Mouse (Mus musculus) cerebellum, postnatal 14 days (tissue): ENCODE results near the gene Iqca.
A peak's percentile ranks its signal among the peaks of the same experiment; 100 is the strongest.

Experiments used
- DNase-seq, 2 experiments: peaks; one replicate each; pipeline ENCODE4 v3.0.0; 2021; ENCODE audit warnings: mixed read lengths in 2 of 2

Iqca gene

GRCm38 (mm10) chr1:90153099-90153744 lies at the start of gene Iqca:
Gene Iqca (minus strand): TSS chr1:90153401.
- peak; percentile 40 to 57 for DNase-seq

DNA sequence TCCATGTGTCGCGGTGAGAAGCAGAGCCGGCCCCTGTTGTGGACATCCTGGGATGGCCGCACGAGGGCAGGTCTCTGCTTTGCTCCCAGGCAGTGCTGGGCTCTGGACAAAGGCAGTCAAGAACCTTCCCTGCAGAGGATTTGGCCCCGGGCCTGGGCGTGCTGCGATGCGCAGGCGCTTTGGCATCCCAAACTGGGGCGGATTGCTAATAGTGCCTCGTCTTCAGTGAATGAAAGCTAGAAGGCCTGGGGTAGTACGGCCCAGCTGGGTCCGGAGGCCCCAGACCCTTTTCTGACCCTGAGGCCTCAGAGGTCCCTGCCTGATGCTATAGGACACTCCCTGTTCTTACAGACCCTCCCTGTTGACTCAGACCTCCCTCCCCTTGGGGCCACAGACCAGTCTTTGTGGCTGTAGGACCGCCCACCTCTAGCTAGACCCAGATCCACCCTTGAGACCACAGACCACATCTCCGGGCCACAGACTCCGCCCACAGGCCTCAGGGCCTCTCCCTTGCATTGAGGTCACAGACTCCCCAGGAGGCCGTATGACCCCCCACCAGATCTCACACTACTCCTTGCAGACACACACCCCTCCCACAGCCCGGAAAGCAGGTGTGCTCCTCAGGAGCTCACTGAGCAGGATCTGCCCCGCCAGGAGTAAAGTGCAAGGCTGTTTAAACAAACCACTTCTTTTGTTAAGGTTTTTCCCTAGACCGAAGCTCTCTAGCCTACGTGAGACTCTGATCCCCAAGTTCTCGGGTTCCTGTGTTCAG lies 49.2 kb upstream of the Iqca start:
- DNase-seq = peak; percentile 94 to 96

- no peak for DNase-seq
Observed at GRCm38 (mm10) chr1:90201655-90202054, 48.5 kb upstream of the Iqca start.

- DNase-seq = no peak
Observed at GRCm38 (mm10) chr1:90201246-90201645, 48.0 kb upstream of the Iqca start.

- no peak for DNase-seq
Observed at GRCm38 (mm10) chr1:90189046-90189445, 35.8 kb upstream of the Iqca start.

DNA sequence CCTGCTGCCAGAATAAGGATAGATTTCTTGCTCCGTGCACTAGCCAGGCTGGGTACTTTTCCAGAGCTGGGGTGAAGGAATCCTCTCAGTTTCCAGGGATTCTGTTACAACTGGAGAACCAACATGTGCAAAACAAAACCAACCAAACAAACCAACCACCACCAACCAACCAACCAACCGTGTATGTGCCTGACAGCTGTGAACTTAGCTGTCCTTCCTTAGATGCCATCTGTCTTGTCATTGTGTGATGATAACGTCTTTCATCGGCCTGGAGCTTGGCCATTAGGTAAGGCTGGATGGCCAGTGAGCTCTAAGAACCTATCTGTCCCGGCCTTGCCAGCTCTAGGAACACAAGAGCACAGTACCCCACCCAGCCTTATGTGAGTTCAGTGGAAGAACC lies 33.7 kb upstream of the Iqca start:
- DNase-seq = no peak

DNA sequence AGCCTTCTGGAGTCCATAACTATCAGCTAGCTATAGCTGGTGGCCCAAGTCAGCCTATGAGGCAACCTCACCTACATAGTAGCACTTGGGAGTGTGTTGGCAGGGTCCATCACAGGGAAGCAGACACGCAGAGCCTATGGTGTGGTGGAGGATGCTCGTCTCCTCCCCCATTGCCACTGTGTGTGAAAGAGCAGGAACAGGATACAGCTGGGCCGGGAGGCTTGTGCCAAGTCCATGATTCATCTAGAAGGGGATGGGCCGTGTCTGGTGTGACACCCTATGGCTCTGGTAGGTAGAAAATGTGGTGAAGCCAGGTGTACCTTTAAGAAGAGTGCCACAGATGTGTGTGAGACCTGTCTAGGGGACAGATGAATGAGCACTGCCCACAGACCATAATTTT lies 33.0 kb upstream of the Iqca start:
- DNase-seq = no peak

- no peak for DNase-seq
Observed at GRCm38 (mm10) chr1:90183602-90184001, 30.4 kb upstream of the Iqca start.

- no peak for DNase-seq
Observed at GRCm38 (mm10) chr1:90182521-90182920, 29.3 kb upstream of the Iqca start.

DNA sequence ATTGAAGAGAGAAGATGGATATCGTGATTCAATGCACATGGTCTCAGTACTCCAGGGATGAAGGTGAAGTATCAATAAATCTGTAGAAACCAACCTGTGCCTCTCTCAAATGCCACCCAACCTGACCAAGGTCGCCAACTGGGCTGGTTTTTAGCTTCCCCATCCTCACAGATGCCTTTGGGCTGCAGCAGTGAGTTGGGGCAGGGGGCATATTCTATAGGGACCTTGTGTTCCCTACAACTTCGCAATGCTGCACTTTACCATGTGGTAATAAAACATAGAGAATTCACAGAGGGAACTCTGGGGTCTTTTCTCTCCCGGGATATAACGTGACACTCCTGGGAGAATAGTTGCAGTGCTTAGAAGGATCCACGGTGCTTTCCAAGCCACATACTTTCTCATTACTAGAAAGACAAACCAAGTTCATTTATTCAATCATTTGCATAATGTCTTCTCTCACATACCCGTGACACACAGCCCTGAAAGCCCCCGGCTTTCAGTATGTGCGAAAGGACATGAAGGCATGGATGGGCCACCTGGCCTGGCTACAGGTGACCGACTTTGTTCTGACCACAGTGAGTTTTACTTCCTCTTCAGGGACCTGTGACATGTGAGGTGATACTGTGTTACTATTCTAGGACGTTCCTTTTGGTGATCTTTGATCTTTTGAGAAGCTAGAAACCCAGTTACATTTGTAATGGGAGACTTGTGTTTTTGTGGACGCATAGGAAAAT lies 27.9 kb upstream of the Iqca start:
- no peak for DNase-seq

DNA sequence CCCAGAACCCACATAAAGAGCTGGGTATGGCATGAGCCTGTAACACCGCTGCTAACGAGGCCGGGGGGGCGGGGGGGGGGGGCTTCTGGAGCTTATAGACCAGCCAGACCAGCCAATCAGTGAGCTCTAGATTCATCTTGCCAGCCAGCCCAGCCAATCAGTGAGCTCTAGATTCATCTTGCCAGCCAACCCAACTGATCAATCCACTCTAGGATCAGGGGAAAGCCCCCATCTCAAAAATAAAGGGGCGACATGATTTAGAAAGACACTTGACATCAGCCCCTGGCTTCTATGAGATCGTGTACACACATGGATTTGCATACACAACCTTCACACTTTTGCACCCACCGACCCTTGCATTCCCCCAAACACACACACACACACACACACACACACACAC lies 27.3 kb upstream of the Iqca start:
- no peak for DNase-seq

- no peak for DNase-seq
Observed at GRCm38 (mm10) chr1:90177978-90178377, 24.8 kb upstream of the Iqca start.

DNA sequence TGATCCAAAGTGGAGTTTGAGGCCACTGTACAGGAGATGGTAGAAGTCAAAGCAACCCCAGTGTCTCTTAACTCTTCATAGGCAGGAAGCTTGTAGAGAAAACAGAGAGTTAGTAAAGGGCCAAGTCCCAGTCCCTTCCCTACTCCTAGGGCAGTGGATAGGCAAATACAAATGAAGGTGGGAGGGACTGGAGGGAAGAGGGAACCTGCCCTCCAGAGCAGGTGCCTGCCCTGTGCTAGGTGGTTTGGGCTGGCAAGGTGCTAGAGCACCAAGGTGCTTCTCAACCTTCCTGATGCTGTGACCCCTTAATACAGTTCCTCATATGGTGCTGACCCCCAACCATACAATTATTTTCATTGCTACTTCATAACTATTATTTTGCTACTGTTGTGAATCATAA lies 24.4 kb upstream of the Iqca start:
- no peak for DNase-seq

- no peak for DNase-seq
Observed at GRCm38 (mm10) chr1:90176223-90176622, 23.0 kb upstream of the Iqca start.

DNA sequence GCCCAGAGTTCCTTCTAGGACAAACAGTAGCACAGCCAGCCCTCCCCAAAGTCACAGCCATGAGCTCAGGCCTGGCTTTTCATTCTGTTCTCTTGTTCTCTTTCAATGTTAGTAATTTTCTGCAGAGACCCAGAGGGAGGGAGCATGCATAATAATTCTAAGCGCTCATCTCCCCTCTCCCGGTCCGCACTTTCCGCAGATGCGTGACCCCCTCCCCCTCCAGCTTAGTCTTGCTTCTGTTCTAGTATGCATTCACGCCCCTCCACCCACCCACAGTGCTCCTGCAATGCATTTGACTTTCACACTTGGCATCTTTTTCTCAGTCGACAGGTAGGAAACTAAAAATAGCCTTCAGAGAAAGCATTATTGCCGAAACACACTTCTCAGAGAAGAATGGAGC lies 21.1 kb upstream of the Iqca start:
- DNase-seq = no peak

GRCm38 (mm10) chr1:90164319-90164718 lies 11.1 kb upstream of the Iqca start:
- DNase-seq = no peak

- no peak for DNase-seq
Observed at GRCm38 (mm10) chr1:90163161-90163560, 10.0 kb upstream of the Iqca start.

DNA sequence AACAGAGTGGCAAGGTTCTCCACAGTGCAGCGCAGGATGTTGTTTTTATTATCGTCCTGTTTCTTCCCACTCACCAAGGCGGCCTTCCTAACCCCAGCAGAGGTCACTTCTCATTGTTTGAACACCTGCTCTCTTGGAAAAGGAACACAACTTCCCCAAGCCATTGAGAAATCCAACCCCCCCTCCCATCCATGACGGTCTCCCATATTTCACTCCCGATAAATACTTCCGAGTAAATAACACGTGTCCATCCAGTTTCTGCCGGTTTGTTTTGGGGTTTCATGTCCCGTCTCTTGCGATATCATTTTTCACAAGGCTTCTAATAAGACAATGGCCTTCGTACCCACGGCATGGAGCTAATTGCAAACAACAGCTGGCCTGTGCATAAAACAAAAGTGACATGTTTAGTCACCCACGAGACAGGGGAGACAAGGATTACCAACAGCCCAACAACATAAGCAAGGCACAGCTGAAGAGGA lies 9.2 kb upstream of the Iqca start:
- DNase-seq = no peak

DNA sequence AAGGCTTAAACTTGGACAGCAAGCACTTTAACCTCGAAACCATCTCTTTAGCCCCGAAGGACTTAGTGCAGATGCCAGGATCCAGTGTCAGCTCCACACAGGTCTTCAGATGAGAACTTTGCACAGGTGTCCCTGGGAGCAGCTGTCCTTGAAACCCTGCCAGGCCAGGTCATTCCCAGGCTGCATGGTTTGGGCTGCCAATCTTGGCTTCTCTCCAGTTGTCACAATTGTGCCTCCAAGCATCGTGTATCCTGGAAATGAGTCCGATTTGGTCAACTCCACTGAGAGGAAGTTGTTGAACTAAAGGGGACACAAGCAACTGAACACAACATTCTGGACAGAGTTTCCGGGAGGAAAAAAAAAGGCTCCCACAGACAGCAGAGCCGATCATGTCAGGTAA lies 8.4 kb upstream of the Iqca start:
- peak in 1 of 2 experiments; percentile 20 for DNase-seq

DNA sequence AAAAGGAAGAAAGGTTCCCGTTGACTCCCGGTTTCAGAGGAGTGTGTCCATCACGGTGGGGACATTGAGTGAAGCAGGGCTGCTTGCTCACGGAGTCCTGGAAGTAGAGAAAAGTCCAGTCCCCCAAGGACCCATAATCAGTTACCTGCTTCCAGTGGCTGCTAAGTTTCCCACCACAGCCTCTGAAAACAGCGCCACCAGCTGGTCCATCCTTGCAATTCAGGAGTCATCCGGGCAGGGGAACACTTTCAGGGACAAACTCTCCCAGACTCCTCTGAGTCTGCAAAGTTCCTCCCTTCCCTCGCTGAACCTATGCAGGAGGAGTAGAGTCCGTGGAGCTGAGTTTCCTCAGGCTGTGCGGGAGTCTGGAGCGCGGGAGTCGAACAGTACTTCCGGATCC lies 6.7 kb upstream of the Iqca start:
- DNase-seq = peak in 1 of 2 experiments; percentile 26

DNA sequence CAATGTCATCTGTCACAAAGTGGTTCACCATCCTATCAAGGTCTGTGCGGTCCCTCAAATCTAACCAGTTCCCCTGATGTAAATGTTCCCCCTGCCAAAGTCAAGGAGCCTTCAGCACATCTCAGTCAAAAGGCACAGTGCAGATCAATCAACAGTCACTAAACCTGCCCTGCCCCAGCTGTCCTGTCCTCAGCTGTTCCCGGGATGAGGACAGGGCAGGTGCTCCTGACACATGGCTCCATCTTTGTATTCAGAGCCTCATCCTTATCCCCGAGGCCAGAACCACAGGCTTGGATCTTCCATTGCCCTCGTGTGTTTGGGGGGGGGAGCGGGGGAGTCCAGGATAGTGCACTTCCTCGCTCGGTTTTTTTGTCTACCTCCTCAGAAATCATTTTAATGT lies 3.4 kb upstream of the Iqca start:
- DNase-seq = no peak

DNA sequence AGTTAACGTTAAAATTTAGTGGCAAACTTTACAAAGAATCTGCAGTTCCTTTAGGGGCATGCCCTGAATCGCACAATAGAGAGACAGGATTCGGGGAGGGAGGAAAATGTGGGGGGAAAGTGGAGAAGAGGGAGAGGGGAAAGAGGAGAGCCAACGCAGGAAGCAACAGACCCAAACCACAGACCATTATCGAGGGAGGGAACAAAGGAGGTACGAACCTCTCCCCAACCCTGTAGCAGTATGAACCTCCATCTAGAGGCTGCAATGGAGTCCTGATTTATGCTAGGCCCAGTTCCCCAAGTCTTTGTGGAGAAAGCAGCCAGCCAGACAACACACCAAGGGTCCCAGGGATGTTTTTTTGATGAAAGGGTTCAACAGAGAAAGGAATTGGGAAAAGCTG lies 586 bp upstream of the Iqca start:
- no peak for DNase-seq

- DNase-seq = peak in 1 of 2 experiments; percentile 18
Observed at GRCm38 (mm10) chr1:90139729-90140128, 13.5 kb downstream of the Iqca start.

GRCm38 (mm10) chr1:90132402-90132801 lies 20.8 kb downstream of the Iqca start:
- DNase-seq = no peak
